Mouse (Mus musculus): ENCODE measurements at regions not wholly inside any gene's neighbourhood (a gene's known extent, or its start where the extent isn't known, plus 50 kb on each side); places are given as distances from the start of the nearest gene placed in this dataset.
A peak's percentile ranks its signal among the peaks of the same experiment; 100 is the strongest.
"Not testable (repeated sequence)": the region's sequence is repeated elsewhere in the genome, so short reads cannot be mapped to it uniquely, and the experiment has no call there.

GRCm38 (mm10) chr11:63211501-63211900 is 82.7 kb downstream of the Pmp22 start:
- DNase-seq = no peak

GRCm38 (mm10) chr11:63213043-63213442 is 84.3 kb downstream of the Pmp22 start:
- peak; percentile 78 to 95 for DNase-seq

- no peak for DNase-seq
Observed at GRCm38 (mm10) chr11:63213901-63214425, 85.2 kb downstream of the Pmp22 start.

GRCm38 (mm10) chr11:63215993-63216392 is 87.2 kb downstream of the Pmp22 start:
- DNase-seq = no peak

GRCm38 (mm10) chr11:63217049-63217448 is 88.3 kb downstream of the Pmp22 start:
- peak in 1 of 2 experiments; percentile 14 for DNase-seq

- DNase-seq = no peak
Observed at GRCm38 (mm10) chr11:63226471-63226870, 97.7 kb downstream of the Pmp22 start.

GRCm38 (mm10) chr11:63230786-63231185 is 102.0 kb downstream of the Pmp22 start:
- DNase-seq = no peak

- no peak for DNase-seq
Observed at GRCm38 (mm10) chr11:63233172-63233966, 104.6 kb downstream of the Pmp22 start.

GRCm38 (mm10) chr11:63234481-63234880 is 105.7 kb downstream of the Pmp22 start:
- DNase-seq = no peak

GRCm38 (mm10) chr11:63238655-63239054 is 109.9 kb downstream of the Pmp22 start:
- no peak for DNase-seq

GRCm38 (mm10) chr11:63243906-63244416 is 115.2 kb downstream of the Pmp22 start:
- peak in 1 of 2 experiments; percentile 18 for DNase-seq

GRCm38 (mm10) chr11:63245041-63245440 is 116.3 kb downstream of the Pmp22 start:
- DNase-seq = no peak

- no peak for DNase-seq
Observed at GRCm38 (mm10) chr11:63246052-63246661, 117.4 kb downstream of the Pmp22 start.

GRCm38 (mm10) chr11:63252012-63252856 is 123.5 kb downstream of the Pmp22 start:
- DNase-seq = peak in 1 of 2 experiments; percentile 10

- no peak for DNase-seq
Observed at GRCm38 (mm10) chr11:63252968-63253602, 124.3 kb downstream of the Pmp22 start.

- peak in 1 of 2 experiments; percentile 53 for DNase-seq
Observed at GRCm38 (mm10) chr11:63264432-63265061, 135.8 kb downstream of the Pmp22 start.

- DNase-seq = not testable (repeated sequence)
Observed at GRCm38 (mm10) chr11:63266290-63266689, 137.5 kb downstream of the Pmp22 start.

GRCm38 (mm10) chr11:63276641-63277040 is 147.9 kb downstream of the Pmp22 start:
- no peak for DNase-seq

GRCm38 (mm10) chr11:63281839-63282238 is 153.1 kb downstream of the Pmp22 start:
- peak; percentile 39 to 46 for DNase-seq

GRCm38 (mm10) chr11:63282541-63282940 is 153.8 kb downstream of the Pmp22 start:
- DNase-seq = peak; percentile 63 to 80

GRCm38 (mm10) chr11:63286026-63286425 is 157.2 kb downstream of the Pmp22 start:
- DNase-seq = peak in 1 of 2 experiments; percentile 27

- no peak for DNase-seq
Observed at GRCm38 (mm10) chr11:63287766-63288165, 159.0 kb downstream of the Pmp22 start.
